Mouse (Mus musculus) megakaryocyte, embryonic 14.5 days (primary cell): ENCODE measurements around the gene Txn2.

ENCODE experiments used
- FLI1 ChIP-seq: IDR thresholded peaks from 2 replicates; pipeline ENCODE4 v1.6.1; 2012; ENCODE audit warnings: low read length, inconsistent platforms, mixed read lengths
- GATA1 ChIP-seq: IDR thresholded peaks from 3 replicates; pipeline ENCODE4 v1.6.1; 2012; ENCODE audit warnings: mixed read lengths, low read length, inconsistent platforms, borderline replicate concordance

- TF ChIP-seq GATA1 (0 out of 3 replicates have a peak, but pooled peaks have one; percentile 32), FLI1 (no peak)
These were observed 41.7 kb downstream of the Txn2 start for GRCm38 (mm10) chr15:77887093-77887488.
